Mouse (Mus musculus): ENCODE results near the gene Tcf7l1. TPM values are rescaled to one million over a fixed set of nuclear protein-coding genes. Genes with fewer than 3 reads are reported as not detected.
A peak's percentile ranks its signal among the peaks of the same experiment; 100 is the strongest.

Gene Tcf7l1
- polyA plus RNA-seq, 1 experiment from 2014 or later, result 14.6 TPM

GRCm38 (mm10) chr6:72660391-72660720 is 128.7 kb downstream of the Tcf7l1 start:
- no peaks in the 10 kb centered on the region for H3K9me3 ChIP-seq (ENCODE audit: control insufficient read depth, low read length)
- H3K4me2 ChIP-seq, result no peak overlapping the region
- H3K27ac ChIP-seq (ENCODE audit: low read depth, low read length), result 0 out of 2 replicates have a peak overlapping the region, but pooled peaks have one; percentile 19
- no peak for ATAC-seq (replicated peaks; ENCODE audit: low FRiP score)
- H3K36me3 ChIP-seq (ENCODE audit: control insufficient read depth, insufficient read depth, low read length), result no peaks in the 10 kb centered on the region
- H3K4me3 ChIP-seq (ENCODE audit: low read depth, low read length), result no peak overlapping the region
- no peak for DNase-seq (ENCODE audit: low spot score)
- H3K9ac ChIP-seq (ENCODE audit: low read depth, low read length), result no peak overlapping the region
- peaks cover 27% of the 10 kb centered on the region for H3K4me1 ChIP-seq (replicated peaks; ENCODE audit: control insufficient read depth, insufficient read depth, low read length)
- no peaks in the 10 kb centered on the region for H3K27me3 ChIP-seq (replicated peaks; ENCODE audit: control insufficient read depth, insufficient read depth, low read length)
- 85% methylated on average over 6 of the region's 6 CpGs for WGBS

- no peak for ATAC-seq (replicated peaks; ENCODE audit: low FRiP score)
- WGBS, result 50% methylated on average over 8 of the region's 8 CpGs
Measured at GRCm38 (mm10) chr6:72659717-72660390, 129.2 kb downstream of the Tcf7l1 start.

GRCm38 (mm10) chr6:72658006-72658405 is 131.0 kb downstream of the Tcf7l1 start:
- Histone ChIP-seq H3K9ac (ENCODE audit: low read depth, low read length) (no peak overlapping the region), H3K36me3 (ENCODE audit: control insufficient read depth, insufficient read depth, low read length) (no peaks in the 10 kb centered on the region), H3K9me3 (ENCODE audit: control insufficient read depth, low read length) (no peaks in the 10 kb centered on the region), H3K4me2 (no peak overlapping the region), H3K4me1 (replicated peaks; ENCODE audit: control insufficient read depth, insufficient read depth, low read length) (peaks cover 26% of the 10 kb centered on the region), H3K27me3 (replicated peaks; ENCODE audit: control insufficient read depth, insufficient read depth, low read length) (no peaks in the 10 kb centered on the region), H3K27ac (ENCODE audit: low read depth, low read length) (no peak overlapping the region), H3K4me3 (ENCODE audit: low read depth, low read length) (no peak overlapping the region)
- ATAC-seq (replicated peaks; ENCODE audit: low FRiP score) (no peak), DNase-seq (ENCODE audit: low spot score) (no peak)
- WGBS, result 44% methylated on average over 3 of the region's 3 CpGs

More at GRCm38 (mm10) chr6:72659717-72660390, 129.2 kb downstream of the Tcf7l1 start:
- H3K9me3 ChIP-seq (ENCODE audit: control insufficient read depth, low read length), result no peaks in the 10 kb centered on the region
- H3K36me3 ChIP-seq (ENCODE audit: control insufficient read depth, insufficient read depth, low read length), result no peaks in the 10 kb centered on the region
- H3K4me1 ChIP-seq (replicated peaks; ENCODE audit: control insufficient read depth, insufficient read depth, low read length), result peaks cover 27% of the 10 kb centered on the region
- H3K9ac ChIP-seq (ENCODE audit: low read depth, low read length), result no peak overlapping the region
- no peak overlapping the region for H3K27ac ChIP-seq (ENCODE audit: low read depth, low read length)
- no peak for DNase-seq (ENCODE audit: low spot score)
- no peaks in the 10 kb centered on the region for H3K27me3 ChIP-seq (replicated peaks; ENCODE audit: control insufficient read depth, insufficient read depth, low read length)
- H3K4me2 ChIP-seq, result no peak overlapping the region
- no peak overlapping the region for H3K4me3 ChIP-seq (ENCODE audit: low read depth, low read length)

DNA sequence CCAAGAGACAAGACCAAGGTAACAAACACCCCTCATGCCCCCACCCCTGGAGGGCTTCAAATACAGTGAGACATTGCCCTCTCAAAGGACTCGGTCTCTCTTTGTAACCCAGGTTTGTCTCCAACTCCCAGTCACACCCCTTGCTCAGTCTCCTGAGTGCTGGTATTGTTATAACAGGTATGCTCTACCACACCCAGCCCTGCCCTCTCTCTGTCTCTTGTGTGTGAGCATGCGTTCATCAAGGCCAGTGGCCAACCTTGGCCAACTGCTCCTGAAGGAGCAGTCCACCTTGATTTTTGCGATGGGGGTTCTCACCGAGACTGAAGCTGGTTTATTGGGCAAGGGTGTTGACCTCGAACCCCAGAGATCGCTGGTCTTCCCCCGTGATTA is 133.0 kb downstream of the Tcf7l1 start:
- no peak for DNase-seq (ENCODE audit: low spot score)
- H3K27ac ChIP-seq (ENCODE audit: low read depth, low read length), result peak overlapping the region; percentile 65
- H3K4me3 ChIP-seq (ENCODE audit: low read depth, low read length), result no peak overlapping the region
- no peaks in the 10 kb centered on the region for H3K9me3 ChIP-seq (ENCODE audit: control insufficient read depth, low read length)
- no peak overlapping the region for H3K9ac ChIP-seq (ENCODE audit: low read depth, low read length)
- peaks cover 20% of the 10 kb centered on the region for H3K4me1 ChIP-seq (replicated peaks; ENCODE audit: control insufficient read depth, insufficient read depth, low read length)
- no peak overlapping the region for H3K4me2 ChIP-seq
- no peaks in the 10 kb centered on the region for H3K27me3 ChIP-seq (replicated peaks; ENCODE audit: control insufficient read depth, insufficient read depth, low read length)
- no peak for ATAC-seq (replicated peaks; ENCODE audit: low FRiP score)
- no peaks in the 10 kb centered on the region for H3K36me3 ChIP-seq (ENCODE audit: control insufficient read depth, insufficient read depth, low read length)
- WGBS, result 80% methylated on average over 7 of the region's 7 CpGs

- ATAC-seq (replicated peaks; ENCODE audit: low FRiP score) (peak; percentile 63), DNase-seq (ENCODE audit: low spot score) (no peak)
- Histone ChIP-seq H3K36me3 (ENCODE audit: control insufficient read depth, insufficient read depth, low read length) (no peaks in the 10 kb centered on the region), H3K4me3 (ENCODE audit: low read depth, low read length) (no peak overlapping the region), H3K27me3 (replicated peaks; ENCODE audit: control insufficient read depth, insufficient read depth, low read length) (no peaks in the 10 kb centered on the region), H3K9ac (ENCODE audit: low read depth, low read length) (no peak overlapping the region), H3K4me1 (replicated peaks; ENCODE audit: control insufficient read depth, insufficient read depth, low read length) (peaks cover 16% of the 10 kb centered on the region), H3K27ac (ENCODE audit: low read depth, low read length) (peak overlapping the region; percentile 65), H3K4me2 (peak overlapping the region; percentile 45), H3K9me3 (ENCODE audit: control insufficient read depth, low read length) (no peaks in the 10 kb centered on the region)
- 35% methylated on average over 20 of the region's 20 CpGs for WGBS
Measured at GRCm38 (mm10) chr6:72655309-72656052, 133.6 kb downstream of the Tcf7l1 start.

GRCm38 (mm10) chr6:72654355-72654754 is 134.7 kb downstream of the Tcf7l1 start:
- Histone ChIP-seq H3K27ac (ENCODE audit: low read depth, low read length) (no peak overlapping the region), H3K4me1 (replicated peaks; ENCODE audit: control insufficient read depth, insufficient read depth, low read length) (peaks cover 12% of the 10 kb centered on the region; the same call in 1 of the 2 replicates), H3K36me3 (ENCODE audit: control insufficient read depth, insufficient read depth, low read length) (no peaks in the 10 kb centered on the region)

GRCm38 (mm10) chr6:72653419-72653818 is 135.6 kb downstream of the Tcf7l1 start:
- WGBS, result 81% methylated on average over 7 of the region's 7 CpGs
- no peaks in the 10 kb centered on the region for H3K36me3 ChIP-seq (ENCODE audit: control insufficient read depth, insufficient read depth, low read length)

More at GRCm38 (mm10) chr6:72654355-72654754, 134.7 kb downstream of the Tcf7l1 start:
- Histone ChIP-seq H3K4me2 (no peak overlapping the region), H3K4me3 (ENCODE audit: low read depth, low read length) (no peak overlapping the region), H3K27me3 (replicated peaks; ENCODE audit: control insufficient read depth, insufficient read depth, low read length) (no peaks in the 10 kb centered on the region), H3K9me3 (ENCODE audit: control insufficient read depth, low read length) (no peaks in the 10 kb centered on the region), H3K9ac (ENCODE audit: low read depth, low read length) (no peak overlapping the region)
- DNase-seq (ENCODE audit: low spot score) (no peak), ATAC-seq (replicated peaks; ENCODE audit: low FRiP score) (no peak)
- 85% methylated on average over 6 of the region's 6 CpGs for WGBS

GRCm38 (mm10) chr6:72650338-72650851 is 138.7 kb downstream of the Tcf7l1 start:
- H3K4me2 ChIP-seq, result no peak overlapping the region
- H3K36me3 ChIP-seq (ENCODE audit: control insufficient read depth, insufficient read depth, low read length), result no peaks in the 10 kb centered on the region
- H3K9ac ChIP-seq (ENCODE audit: low read depth, low read length), result no peak overlapping the region
- H3K4me1 ChIP-seq (replicated peaks; ENCODE audit: control insufficient read depth, insufficient read depth, low read length), result peaks cover 3% of the 10 kb centered on the region; the same call in 1 of the 2 replicates
- H3K4me3 ChIP-seq (ENCODE audit: low read depth, low read length), result no peak overlapping the region
- ATAC-seq (replicated peaks; ENCODE audit: low FRiP score), result no peak
- H3K27ac ChIP-seq (ENCODE audit: low read depth, low read length), result no peak overlapping the region
- H3K27me3 ChIP-seq (replicated peaks; ENCODE audit: control insufficient read depth, insufficient read depth, low read length), result no peaks in the 10 kb centered on the region
- no peak for DNase-seq (ENCODE audit: low spot score)
- no peaks in the 10 kb centered on the region for H3K9me3 ChIP-seq (ENCODE audit: control insufficient read depth, low read length)
- WGBS, result 75% methylated on average over 10 of the region's 10 CpGs

More at GRCm38 (mm10) chr6:72653419-72653818, 135.6 kb downstream of the Tcf7l1 start:
- no peak for ATAC-seq (replicated peaks; ENCODE audit: low FRiP score)
- no peak overlapping the region for H3K9ac ChIP-seq (ENCODE audit: low read depth, low read length)
- no peaks in the 10 kb centered on the region for H3K27me3 ChIP-seq (replicated peaks; ENCODE audit: control insufficient read depth, insufficient read depth, low read length)
- no peak for DNase-seq (ENCODE audit: low spot score)
- no peaks in the 10 kb centered on the region for H3K9me3 ChIP-seq (ENCODE audit: control insufficient read depth, low read length)
- H3K4me3 ChIP-seq (ENCODE audit: low read depth, low read length), result no peak overlapping the region
- no peak overlapping the region for H3K4me2 ChIP-seq
- peaks cover 12% of the 10 kb centered on the region; the same call in 1 of the 2 replicates for H3K4me1 ChIP-seq (replicated peaks; ENCODE audit: control insufficient read depth, insufficient read depth, low read length)
- H3K27ac ChIP-seq (ENCODE audit: low read depth, low read length), result no peak overlapping the region

Measured in liver, embryonic 11.5 days (tissue).